8 mouse cellular contexts compared by ENCODE assay signal in genomic region chr2:158030007-158030406, GRCm38 (mm10). TPM values are rescaled to one million over a fixed set of nuclear protein-coding genes. Genes with fewer than 3 reads are reported as not detected.
A peak's percentile ranks its signal among the peaks of the same experiment; 100 is the strongest.
DNase-seq lines count a peak whose midpoint lies in the region; ATAC-seq and TF ChIP-seq lines count a peak whose summit lies in the region.

No protein-coding gene starts in this region.

- DNase-seq in cerebellum, postnatal 10 days: peak; percentile 9 to 21
- no peak for DNase-seq in cerebellum, adult 9-11 months
- no peak for DNase-seq in testis, postnatal 14 days (ENCODE audit: low spot score)
- DNase-seq in limb, embryonic 14.5 days (ENCODE audit: low spot score): no peak
- no peak for DNase-seq in c-Kit-positive CD71-positive TER-119-positive erythroid progenitor cells, embryonic 14.5 days (ENCODE audit: low spot score)
- no peak for DNase-seq in cerebellum, postnatal 36 days

- H3K9me3 ChIP-seq in limb, embryonic 14.5 days (ENCODE audit: control insufficient read depth, low read length): no peaks in the 10 kb centered on the region
- no peaks in the 10 kb centered on the region for H3K9me3 ChIP-seq in stomach, embryonic 16.5 days (replicated peaks; ENCODE audit: control insufficient read depth, low read length)

- WGBS in limb, embryonic 14.5 days: 81% methylated on average over 7 of the region's 7 CpGs
- WGBS in stomach, embryonic 16.5 days: 72% methylated on average over 7 of the region's 7 CpGs

- H3K4me2 ChIP-seq in limb, embryonic 14.5 days (replicated peaks; ENCODE audit: low read depth, low read length, severe bottlenecking): peak overlapping the region; percentile 79
- H3K4me2 ChIP-seq in stomach, embryonic 16.5 days (ENCODE audit: low read depth, low read length): peak overlapping the region; percentile 91

- peaks cover 8% of the 10 kb centered on the region for H3K4me1 ChIP-seq in testis, adult 2 months (ENCODE audit: control insufficient read depth, insufficient read depth, low read length)
- H3K4me1 ChIP-seq in limb, embryonic 14.5 days (ENCODE audit: control insufficient read depth, insufficient read depth, low read length): peaks cover 28% of the 10 kb centered on the region
- peaks cover 31% of the 10 kb centered on the region for H3K4me1 ChIP-seq in stomach, embryonic 16.5 days (ENCODE audit: control insufficient read depth, insufficient read depth, low read length)

- H3K4me3 ChIP-seq in testis, adult 2 months (ENCODE audit: control insufficient read depth, low read depth, low read length): peak overlapping the region; percentile 68
- H3K4me3 ChIP-seq in limb, embryonic 14.5 days (replicated peaks; ENCODE audit: low read length): peak overlapping the region; percentile 76
- H3K4me3 ChIP-seq in stomach, embryonic 16.5 days (replicated peaks; ENCODE audit: low read length): peak overlapping the region; percentile 98

- H3K9ac ChIP-seq in limb, embryonic 14.5 days (ENCODE audit: low read depth, low read length, severe bottlenecking): peak overlapping the region; percentile 87; the same call in 1 of the 2 replicates
- peak overlapping the region; percentile 89 for H3K9ac ChIP-seq in stomach, embryonic 16.5 days (ENCODE audit: low read length)

- no peaks in the 10 kb centered on the region for H3K27me3 ChIP-seq in testis, adult 2 months (ENCODE audit: control insufficient read depth, insufficient read depth, low read length)
- no peaks in the 10 kb centered on the region for H3K27me3 ChIP-seq in limb, embryonic 14.5 days (ENCODE audit: control insufficient read depth, insufficient read depth, low read length)
- H3K27me3 ChIP-seq in stomach, embryonic 16.5 days (ENCODE audit: control insufficient read depth, insufficient read depth, low read length): no peaks in the 10 kb centered on the region

- H3K36me3 ChIP-seq in testis, adult 2 months (ENCODE audit: control insufficient read depth, insufficient read depth, low read length): no peaks in the 10 kb centered on the region
- H3K36me3 ChIP-seq in limb, embryonic 14.5 days (ENCODE audit: control insufficient read depth, insufficient read depth, low read length): peaks cover 5% of the 10 kb centered on the region; the same call in 1 of the 2 replicates
- H3K36me3 ChIP-seq in stomach, embryonic 16.5 days (ENCODE audit: control insufficient read depth, insufficient read depth, low read length): no peaks in the 10 kb centered on the region

- ATAC-seq in limb, embryonic 14.5 days (ENCODE audit: low FRiP score, low read depth): no peak
- no peak for ATAC-seq in stomach, embryonic 16.5 days (ENCODE audit: insufficient read depth, low FRiP score)

- no peak overlapping the region for H3K27ac ChIP-seq in testis, adult 2 months (ENCODE audit: control insufficient read depth, insufficient read depth, low read depth, low read length)
- no peak overlapping the region for H3K27ac ChIP-seq in limb, embryonic 14.5 days (replicated peaks; ENCODE audit: low read depth, low read length)
- H3K27ac ChIP-seq in stomach, embryonic 16.5 days (ENCODE audit: low read length): no peak overlapping the region

- no peak for TF ChIP-seq CTCF in testis, adult 2 months (IDR thresholded peaks at IDR 0.05; ENCODE audit: control insufficient read depth, insufficient read depth, insufficient replicate concordance, low read depth, low read length)

- TF ChIP-seq POLR2A in testis, adult 2 months (IDR thresholded peaks at IDR 0.05; ENCODE audit: control insufficient read depth, low read depth, low read length): no peak
- no peak for TF ChIP-seq POLR2A in limb, embryonic 14.5 days (IDR thresholded peaks at IDR 0.05; ENCODE audit: borderline replicate concordance, extremely low read depth, insufficient read depth, insufficient read length)

RNA-seq across cellular contexts. Expression of gene Rprd1b, which starts 1.7 kb away (rescaled TPM):
- 7.2 and 7.3 TPM in 2 replicates for polyA plus RNA-seq in testis, adult 2 months (2012; rRNA removed)
- 30.6 and 32.5 TPM in 2 replicates for polyA plus RNA-seq in limb, embryonic 14.5 days (2012; rRNA removed)
- 37.1 and 44.8 TPM in 2 replicates for polyA plus RNA-seq in limb, embryonic 14.5 days (2014; fragmentation: Nextera tagmentation; extraction: Ambion mirVana)
- 34.5 and 36.1 TPM in 2 replicates for polyA plus RNA-seq in stomach, embryonic 16.5 days (2015; fragmentation: Nextera tagmentation; extraction: Ambion mirVana)

RNA-seq across cellular contexts. Expression of gene Tti1, which starts 1.8 kb away (rescaled TPM):
- polyA plus RNA-seq in testis, adult 2 months (2012; rRNA removed): 17.7 and 17.9 TPM in 2 replicates
- polyA plus RNA-seq in limb, embryonic 14.5 days (2012; rRNA removed): 23.7 and 25.5 TPM in 2 replicates
- 19.1 and 20.1 TPM in 2 replicates for polyA plus RNA-seq in limb, embryonic 14.5 days (2014; fragmentation: Nextera tagmentation; extraction: Ambion mirVana)
- polyA plus RNA-seq in stomach, embryonic 16.5 days (2015; fragmentation: Nextera tagmentation; extraction: Ambion mirVana): 21.0 and 21.5 TPM in 2 replicates

Comparison
In these comparisons a context has a peak if more than half of its experiments do, and no peak if none do; other contexts are left out.
1. DNase-seq: peak in cerebellum, postnatal 10 days (2 of 2); none in cerebellum, adult 9-11 months (single experiment), testis, postnatal 14 days (single experiment), limb, embryonic 14.5 days (single experiment), c-Kit-positive CD71-positive TER-119-positive erythroid progenitor cells, embryonic 14.5 days (single experiment) and cerebellum, postnatal 36 days (0 of 2).
2. Peak in every context shown above with its lines, with median percentiles within 50 percentile points of each other: H3K4me3 ChIP-seq.